Comparison of ENCODE assay signal across 8 mouse cellular contexts in genomic region chr5:99202074-99202837, GRCm38 (mm10).
DNase-seq lines count a peak whose midpoint lies in the region; ATAC-seq lines count a peak whose summit lies in the region.

No protein-coding gene starts in this region.

- peak; percentile 42; the same call in 1 of the 2 replicates for ATAC-seq in midbrain, embryonic 11.5 days (ENCODE audit: low FRiP score)

- H3K36me3 ChIP-seq in limb, embryonic 10.5 days: no peaks in the 10 kb centered on the region
- H3K36me3 ChIP-seq in midbrain, embryonic 11.5 days (ENCODE audit: control insufficient read depth, insufficient read depth, low read length): no peaks in the 10 kb centered on the region

- no peak overlapping the region for H3K4me3 ChIP-seq in limb, embryonic 10.5 days
- no peak overlapping the region for H3K4me3 ChIP-seq in midbrain, embryonic 11.5 days (ENCODE audit: low read depth, low read length)

- WGBS in limb, embryonic 10.5 days: 61% methylated on average over 15 of the region's 15 CpGs
- 62% methylated on average over 15 of the region's 15 CpGs for WGBS in midbrain, embryonic 11.5 days

- peak overlapping the region; percentile 17; the same call in 1 of the 2 replicates for H3K27ac ChIP-seq in limb, embryonic 10.5 days
- H3K27ac ChIP-seq in midbrain, embryonic 11.5 days (ENCODE audit: low read depth, low read length): no peak overlapping the region

- H3K4me1 ChIP-seq in limb, embryonic 10.5 days: no peaks in the 10 kb centered on the region
- H3K4me1 ChIP-seq in midbrain, embryonic 11.5 days (ENCODE audit: control insufficient read depth, insufficient read depth, low read length): no peaks in the 10 kb centered on the region

- H3K9ac ChIP-seq in midbrain, embryonic 11.5 days (ENCODE audit: low read length): no peak overlapping the region

- H3K9me3 ChIP-seq in limb, embryonic 10.5 days (replicated peaks): no peaks in the 10 kb centered on the region
- no peaks in the 10 kb centered on the region for H3K9me3 ChIP-seq in midbrain, embryonic 11.5 days (ENCODE audit: control insufficient read depth, low read length)

- H3K27me3 ChIP-seq in limb, embryonic 10.5 days (ENCODE audit: low read depth, poor library complexity, severe bottlenecking): peaks cover 14% of the 10 kb centered on the region
- H3K27me3 ChIP-seq in midbrain, embryonic 11.5 days (ENCODE audit: control insufficient read depth, insufficient read depth, low read length): no peaks in the 10 kb centered on the region

- DNase-seq in spleen, adult 12 weeks (ENCODE audit: low spot score): peak; percentile 14
- no peak for DNase-seq in spleen, postnatal 4 days (ENCODE audit: low spot score in 2 of 2)
- DNase-seq in cerebellum, postnatal 14 days: peak; percentile 72 to 78
- DNase-seq in heart, adult 18-20 months: peak; percentile 51 to 72
- DNase-seq in kidney, adult 11 months: peak; percentile 33
- peak; percentile 65 for DNase-seq in limb, embryonic 10.5 days (ENCODE audit: low spot score)
- peak; percentile 95 for DNase-seq in midbrain, embryonic 11.5 days (ENCODE audit: low spot score, missing footprints)
- DNase-seq in spleen, postnatal 36 days (ENCODE audit: low spot score in 2 of 2): peak; percentile 28 to 31

- H3K4me2 ChIP-seq in midbrain, embryonic 11.5 days: no peak overlapping the region

Comparison
In these comparisons a context has a peak if more than half of its experiments do, and no peak if none do; other contexts are left out.
1. DNase-seq: peak in spleen, adult 12 weeks (single experiment), cerebellum, postnatal 14 days (2 of 2), heart, adult 18-20 months (2 of 2), kidney, adult 11 months (single experiment), limb, embryonic 10.5 days (single experiment), midbrain, embryonic 11.5 days (single experiment) and spleen, postnatal 36 days (2 of 2); none in spleen, postnatal 4 days (0 of 2).